Mouse (Mus musculus) midbrain, embryonic 10.5 days (tissue): Measurements from ENCODE around the gene Ripply2. TPM values are rescaled to one million over a fixed set of nuclear protein-coding genes. Genes with fewer than 3 reads are reported as not detected.

ENCODE experiments used
- DNase-seq: peaks from one replicate; pipeline ENCODE4 v3.0.0-alpha.2; 2017; ENCODE audit warnings: low spot score
- H3K27ac ChIP-seq: fragments of 300-500 bp; sonication (generic); replicated peaks from 2 replicates; pipeline ENCODE4 v1.5.1; 2016; ENCODE audit warnings: mild to moderate bottlenecking
- H3K27me3 ChIP-seq: fragments of 300-500 bp; sonication (generic); 2 replicates; pipeline ENCODE4 v1.6.1; 2016; ENCODE audit warnings: low read depth, mild to moderate bottlenecking; ENCODE audit not compliant: poor library complexity, severe bottlenecking
- H3K36me3 ChIP-seq: fragments of 300-500 bp; sonication (generic); 2 replicates; pipeline ENCODE4 v1.6.1; 2016; ENCODE audit warnings: mild to moderate bottlenecking, moderate library complexity
- H3K4me1 ChIP-seq: fragments of 300-500 bp; sonication (generic); 2 replicates; pipeline ENCODE4 v1.6.1; 2016
- H3K4me3 ChIP-seq: fragments of 300-500 bp; sonication (generic); 2 replicates; pipeline ENCODE4 v1.5.1; 2016; ENCODE audit warnings: mild to moderate bottlenecking, moderate library complexity
- H3K9me3 ChIP-seq: fragments of 300-500 bp; sonication (generic); replicated peaks from 2 replicates; pipeline ENCODE4 v1.6.1; 2016; ENCODE audit warnings: mild to moderate bottlenecking
- WGBS: fragments of 180-500 bp; shearing (Covaris S2); methylation state at CpG from one replicate; pipeline ENCODE4 v1.1.7; 2016; 5-methylcytosine and 5-hydroxymethylcytosine counted together
- polyA plus RNA-seq: library from polyadenylated mRNA; unstranded; fragments of >200 nt; fragmentation: Nextera tagmentation; extraction: Ambion mirVana; gene quantifications from 2 replicates; pipeline ENCODE4 v1.2.1, GENCODE M21; 2016

Gene Ripply2
- polyA plus RNA-seq, 1 experiment from 2014 or later = 0.52 TPM

DNA sequence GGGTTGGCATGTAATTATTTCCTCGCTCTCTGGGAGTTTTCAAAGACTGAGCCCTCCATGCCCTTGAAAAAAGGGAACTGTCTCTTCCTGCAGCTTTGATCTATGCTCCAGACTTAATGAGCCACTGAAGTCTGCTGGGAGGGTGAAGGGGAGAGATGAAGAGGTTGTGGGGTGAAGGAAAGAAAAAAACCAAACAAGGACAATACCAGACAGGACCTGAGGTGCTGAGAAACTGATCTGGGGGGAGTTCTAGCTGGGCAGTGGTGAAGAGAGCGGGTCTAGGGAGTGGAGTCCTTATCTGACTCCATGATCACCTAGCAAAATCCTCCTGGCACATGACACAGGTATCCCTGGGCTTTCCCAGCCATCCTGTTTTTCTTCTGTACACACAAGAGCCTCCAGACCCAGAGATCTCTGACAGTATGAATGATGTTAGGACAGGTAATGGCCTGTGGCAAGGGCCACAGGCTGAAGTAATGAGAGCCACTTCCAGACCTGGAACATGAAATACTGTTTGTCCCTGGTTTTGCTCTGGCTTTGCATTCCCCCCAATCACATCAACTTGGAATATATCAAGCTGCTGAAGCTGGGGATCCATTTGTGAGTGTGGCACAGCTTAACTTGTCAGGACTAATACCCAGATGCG lies 18.2 kb upstream of the Ripply2 start:
- WGBS = 81% methylated on average over 3 of the region's 3 CpGs
- no peak for DNase-seq
- H3K36me3 ChIP-seq = no peaks in the 10 kb centered on the region
- no peak overlapping the region for H3K4me3 ChIP-seq
- no peaks in the 10 kb centered on the region for H3K4me1 ChIP-seq
- no peak overlapping the region for H3K27ac ChIP-seq
- H3K9me3 ChIP-seq = no peaks in the 10 kb centered on the region
- no peaks in the 10 kb centered on the region for H3K27me3 ChIP-seq

DNA sequence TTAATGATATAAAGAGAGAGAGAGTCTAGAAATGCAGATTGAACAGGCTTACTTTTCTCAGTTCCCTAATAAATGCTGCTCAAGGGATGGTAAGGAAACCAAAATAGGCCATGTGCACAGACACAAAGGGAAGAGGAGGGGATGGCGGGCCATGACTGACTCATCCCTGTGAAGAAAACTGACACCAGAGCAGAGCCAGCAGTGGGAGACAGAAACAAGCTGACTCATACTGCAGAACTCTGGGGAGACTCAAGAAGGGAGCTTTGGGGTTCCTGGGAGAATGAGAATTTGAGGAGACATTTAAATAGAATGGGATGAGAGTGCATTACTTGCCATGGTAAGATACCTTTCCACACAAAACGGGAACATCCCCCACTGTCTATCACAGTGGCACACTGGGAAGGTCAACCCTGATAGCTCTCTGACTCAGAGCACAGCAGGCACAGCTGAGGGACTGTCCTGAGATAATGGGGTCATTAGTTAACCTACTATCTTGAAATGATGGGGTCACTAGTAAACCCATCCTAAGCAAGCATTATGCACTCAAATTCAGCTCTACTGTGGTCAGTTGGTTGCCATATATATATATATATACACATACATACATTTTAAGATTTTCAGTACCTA lies 15.3 kb upstream of the Ripply2 start:
- Histone ChIP-seq H3K9me3 (no peaks in the 10 kb centered on the region), H3K4me1 (no peaks in the 10 kb centered on the region), H3K4me3 (no peak overlapping the region), H3K27ac (no peak overlapping the region), H3K27me3 (no peaks in the 10 kb centered on the region), H3K36me3 (no peaks in the 10 kb centered on the region)
- 66% methylated on average over 2 of the region's 2 CpGs for WGBS
- DNase-seq = no peak

DNA sequence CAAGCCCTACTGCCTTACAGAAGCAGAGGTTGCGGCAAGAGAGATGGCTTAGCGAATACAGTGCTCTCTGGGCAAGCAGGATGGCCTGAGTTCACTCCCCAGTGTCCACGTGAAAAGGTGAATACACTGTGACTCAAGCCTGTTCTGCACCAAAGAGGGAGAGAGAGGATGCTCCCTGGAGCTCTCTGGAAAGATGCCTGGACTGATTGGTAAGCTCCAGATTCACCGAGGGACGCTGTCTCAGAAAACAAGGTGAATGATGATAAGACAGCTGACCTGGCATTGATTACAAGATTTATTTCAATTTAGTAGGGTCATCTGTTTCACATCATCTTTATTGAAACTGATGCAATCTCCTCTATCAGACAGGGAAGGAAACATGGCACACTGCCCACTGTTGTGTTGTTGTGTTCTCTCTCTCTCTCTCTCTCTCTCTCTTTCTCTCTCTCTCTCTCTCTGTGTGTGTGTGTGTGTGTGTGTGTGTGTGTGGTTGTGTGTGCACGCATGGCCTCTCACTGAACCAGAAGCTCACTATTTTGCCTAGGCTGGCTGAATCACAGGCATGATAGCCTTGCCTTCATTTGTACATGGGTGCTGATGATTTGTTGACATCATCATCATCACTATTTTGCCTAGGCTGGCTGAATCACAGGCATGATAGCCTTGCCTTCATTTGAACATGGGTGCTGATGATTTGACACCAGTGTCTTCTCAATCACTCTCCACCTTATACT lies 10.5 kb upstream of the Ripply2 start:
- 77% methylated on average over 6 of the region's 6 CpGs for WGBS
- Histone ChIP-seq H3K4me1 (no peaks in the 10 kb centered on the region), H3K9me3 (no peaks in the 10 kb centered on the region), H3K36me3 (no peaks in the 10 kb centered on the region), H3K27ac (no peak overlapping the region), H3K27me3 (no peaks in the 10 kb centered on the region), H3K4me3 (no peak overlapping the region)
- no peak for DNase-seq

DNA sequence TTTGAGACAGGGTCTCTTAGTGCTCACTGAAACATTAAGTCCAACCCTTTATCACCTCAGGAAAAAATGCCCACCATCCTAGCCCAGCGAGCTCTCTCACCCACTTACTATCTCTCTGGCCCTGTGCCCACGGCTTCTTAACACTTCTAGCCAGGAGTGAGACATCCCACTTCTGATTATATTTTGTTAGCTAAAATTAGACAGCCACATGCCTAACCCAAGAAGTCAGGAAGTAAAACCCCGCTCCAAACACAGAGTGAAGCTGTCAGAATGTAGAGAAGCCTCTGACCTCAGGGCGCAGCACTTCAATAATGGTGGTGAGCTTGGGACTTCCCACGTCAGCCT lies 9.9 kb upstream of the Ripply2 start:
- H3K9me3 ChIP-seq = no peaks in the 10 kb centered on the region
- no peaks in the 10 kb centered on the region for H3K36me3 ChIP-seq
- no peaks in the 10 kb centered on the region for H3K27me3 ChIP-seq
- no peak for DNase-seq
- H3K27ac ChIP-seq = no peak overlapping the region
- H3K4me1 ChIP-seq = no peaks in the 10 kb centered on the region
- H3K4me3 ChIP-seq = no peak overlapping the region
- WGBS = 77% methylated on average over 5 of the region's 5 CpGs

DNA sequence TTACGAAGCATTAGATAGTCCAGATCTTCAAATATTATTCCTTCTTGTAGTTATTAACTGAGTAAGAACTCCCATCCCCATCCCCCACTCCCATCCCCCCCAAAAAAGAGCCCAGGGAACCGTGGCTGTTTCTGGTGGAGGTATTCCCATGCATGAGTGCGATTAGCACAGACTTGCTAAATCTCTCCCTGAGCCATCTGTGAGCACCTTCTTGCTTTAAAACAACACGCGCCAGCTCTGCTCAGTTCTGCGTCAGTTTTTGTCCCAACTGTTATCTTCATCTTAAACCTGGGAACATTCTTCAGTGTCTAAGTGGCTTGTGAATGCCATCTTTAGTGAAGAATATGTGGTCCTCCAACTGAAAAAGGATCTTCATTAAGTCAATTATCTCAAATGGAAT lies 6.8 kb upstream of the Ripply2 start:
- 86% methylated on average over 6 of the region's 6 CpGs for WGBS
- no peak for DNase-seq
- Histone ChIP-seq H3K9me3 (no peaks in the 10 kb centered on the region), H3K36me3 (no peaks in the 10 kb centered on the region), H3K27ac (no peak overlapping the region), H3K27me3 (peaks cover 6% of the 10 kb centered on the region), H3K4me1 (no peaks in the 10 kb centered on the region), H3K4me3 (no peak overlapping the region)

DNA sequence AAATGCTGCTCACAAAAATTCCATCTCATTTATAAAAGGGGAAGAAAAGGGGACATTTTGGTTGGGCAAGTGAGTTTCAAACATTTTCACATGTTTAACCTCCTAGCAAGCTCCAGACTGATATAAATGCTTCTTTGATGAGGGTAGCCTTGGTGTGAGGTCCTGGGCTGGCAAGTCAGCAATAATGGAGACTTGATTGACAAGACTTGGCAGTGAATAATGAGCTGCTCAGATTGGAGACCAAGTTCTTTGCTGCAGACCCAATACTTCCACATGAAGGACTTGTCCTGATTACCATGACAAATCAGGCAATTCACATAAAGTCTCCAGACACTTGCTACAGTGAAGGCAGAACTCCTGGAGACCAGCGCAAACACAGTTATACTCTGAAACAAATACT lies 6.4 kb upstream of the Ripply2 start:
- WGBS = 77% methylated on average over 1 of the region's 1 CpGs
- no peaks in the 10 kb centered on the region for H3K36me3 ChIP-seq
- no peak overlapping the region for H3K27ac ChIP-seq
- DNase-seq = no peak
- no peaks in the 10 kb centered on the region for H3K9me3 ChIP-seq
- no peaks in the 10 kb centered on the region for H3K4me1 ChIP-seq
- H3K27me3 ChIP-seq = peaks cover 10% of the 10 kb centered on the region
- no peak overlapping the region for H3K4me3 ChIP-seq

DNA sequence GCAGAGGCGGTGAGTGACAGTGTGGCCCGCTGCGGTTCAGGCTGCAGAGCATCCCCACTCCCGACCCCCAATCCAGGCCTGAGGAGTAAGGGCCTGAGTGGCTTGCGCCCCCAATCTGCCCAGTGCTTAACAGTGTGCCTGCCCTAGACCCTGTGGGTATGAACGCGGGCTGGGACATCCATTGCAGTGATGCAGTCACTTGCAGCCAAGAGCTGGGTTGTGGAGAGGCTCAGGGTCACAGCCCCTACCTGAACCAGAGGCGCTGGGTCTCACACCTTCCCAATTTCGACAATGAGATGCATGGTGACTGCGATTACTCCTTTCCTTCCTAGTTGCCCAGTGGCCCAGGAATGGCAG lies 579 bp downstream of the Ripply2 start:
- no peaks in the 10 kb centered on the region for H3K9me3 ChIP-seq
- peak overlapping the region; percentile 78 for H3K27ac ChIP-seq
- peaks cover 53% of the 10 kb centered on the region for H3K27me3 ChIP-seq
- no peaks in the 10 kb centered on the region for H3K36me3 ChIP-seq
- peaks cover 11% of the 10 kb centered on the region for H3K4me1 ChIP-seq
- DNase-seq = peak; percentile 35
- WGBS = 6% methylated on average over 10 of the region's 10 CpGs
- peak overlapping the region; percentile 64 for H3K4me3 ChIP-seq

DNA sequence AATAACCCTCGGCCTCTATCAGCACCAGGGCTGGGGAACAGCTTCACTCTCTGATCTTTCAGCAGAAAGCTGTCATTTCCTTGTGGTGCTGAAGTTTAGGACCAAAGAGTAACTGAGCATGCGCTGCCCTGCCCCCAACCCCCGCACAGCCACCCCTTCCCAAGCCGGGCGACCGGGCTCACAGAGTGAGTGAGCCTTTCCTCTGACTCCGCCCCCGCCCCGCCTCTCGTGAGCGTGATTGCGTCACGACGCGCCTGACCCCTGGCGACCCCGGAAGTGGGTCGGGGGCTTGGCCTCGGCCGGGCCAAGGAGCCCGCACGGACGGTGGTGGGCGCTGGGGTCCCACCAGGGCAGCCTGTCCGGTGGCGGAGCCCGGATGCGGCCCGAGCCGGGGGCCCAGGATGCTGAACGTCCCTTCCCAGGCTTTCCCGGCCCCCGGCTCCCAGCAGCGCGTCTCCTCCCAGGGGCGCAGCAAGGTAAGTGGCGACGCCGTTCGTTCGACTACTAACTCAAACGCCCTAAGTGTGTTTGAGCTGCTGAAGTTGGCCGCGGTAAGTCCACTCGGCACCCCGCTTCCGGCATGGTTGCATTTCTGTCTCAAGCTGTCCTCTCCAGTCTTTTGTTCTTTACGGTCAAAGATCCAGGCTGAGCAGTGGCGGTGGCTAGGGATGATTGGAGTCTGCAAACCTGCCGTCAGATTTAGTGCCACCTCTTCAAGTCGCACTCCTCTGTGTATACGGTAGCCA lies 6.6 kb downstream of the Ripply2 start, which contains the start of gene Cyb5r4:
TSS of gene Cyb5r4 (plus strand) at position 237 of the 746 bp plus-strand sequence.
- DNase-seq = peak; percentile 98
- peaks cover 12% of the 10 kb centered on the region for H3K27me3 ChIP-seq
- peak within 1 kb of the TSS; percentile 85 for H3K27ac ChIP-seq
- peaks cover 21% of the 10 kb centered on the region for H3K4me1 ChIP-seq
- peak within 1 kb of the TSS; percentile 76 for H3K4me3 ChIP-seq
- H3K36me3 ChIP-seq = no peaks in the 10 kb centered on the region
- WGBS = under 1% methylated on average over 52 of the region's 52 CpGs
- no peaks in the 10 kb centered on the region for H3K9me3 ChIP-seq

DNA sequence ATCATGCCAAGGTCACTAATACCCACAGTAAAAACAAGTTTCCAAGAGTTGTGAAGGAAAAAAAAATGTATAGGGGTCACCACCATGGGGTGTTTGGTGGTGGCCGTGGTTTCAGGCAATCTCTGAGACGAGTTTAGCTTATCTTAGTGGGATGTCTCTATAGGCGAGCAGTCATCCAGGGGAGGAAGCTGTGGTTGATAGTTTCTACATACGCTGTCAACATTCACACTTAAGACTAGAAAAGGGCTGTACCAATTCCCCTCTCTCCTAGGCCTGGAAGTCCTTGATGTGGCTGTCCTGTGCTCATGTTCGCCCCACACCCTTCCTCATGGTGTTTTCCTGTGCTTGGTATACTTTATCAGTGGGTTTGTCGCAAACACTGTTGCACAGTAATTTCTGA lies 10.4 kb downstream of the Ripply2 start:
- DNase-seq = no peak
- no peak overlapping the region for H3K27ac ChIP-seq
- no peaks in the 10 kb centered on the region for H3K27me3 ChIP-seq
- no peaks in the 10 kb centered on the region for H3K9me3 ChIP-seq
- 86% methylated on average over 6 of the region's 6 CpGs for WGBS
- no peak overlapping the region for H3K4me3 ChIP-seq
- H3K36me3 ChIP-seq = 0 out of 2 replicates have a peak, but pooled peaks cover 8% of the 10 kb centered on the region
- peaks cover 21% of the 10 kb centered on the region for H3K4me1 ChIP-seq

DNA sequence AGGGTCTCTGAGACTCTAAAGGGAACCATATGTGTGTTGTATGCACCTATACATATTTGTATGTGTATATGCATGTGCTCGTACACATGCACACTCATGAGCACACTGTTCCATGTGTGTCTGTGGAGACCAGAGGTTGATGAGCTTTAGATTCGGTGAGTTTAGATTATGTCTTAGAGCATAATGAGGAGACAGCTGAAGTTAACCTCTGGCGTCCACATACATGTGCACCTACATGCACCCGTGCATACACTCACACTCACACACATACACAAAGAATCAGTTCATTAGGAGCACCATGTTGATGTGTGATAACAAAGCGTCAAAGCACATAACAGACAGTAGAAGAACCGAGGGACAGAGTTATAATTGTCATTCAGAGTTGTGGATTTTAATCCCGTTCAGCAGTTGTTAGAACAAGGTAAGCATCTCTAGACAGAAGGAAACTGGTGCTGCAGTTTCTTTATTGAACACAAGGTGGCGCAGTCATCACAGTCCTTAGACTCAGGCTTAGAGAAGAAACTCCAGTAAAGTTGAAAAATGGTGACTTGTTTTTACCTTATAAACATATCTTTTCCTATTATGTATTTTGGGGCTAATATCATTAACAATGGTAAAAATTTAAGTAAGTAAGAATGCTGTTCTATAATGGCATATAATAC lies 12.2 kb downstream of the Ripply2 start:
- peak; percentile 57 for DNase-seq
- Histone ChIP-seq H3K36me3 (peaks cover 8% of the 10 kb centered on the region; the same call in 1 of the 2 replicates), H3K9me3 (no peaks in the 10 kb centered on the region), H3K4me1 (peaks cover 10% of the 10 kb centered on the region), H3K27me3 (no peaks in the 10 kb centered on the region), H3K27ac (no peak overlapping the region), H3K4me3 (no peak overlapping the region)
- 46% methylated on average over 8 of the region's 8 CpGs for WGBS

DNA sequence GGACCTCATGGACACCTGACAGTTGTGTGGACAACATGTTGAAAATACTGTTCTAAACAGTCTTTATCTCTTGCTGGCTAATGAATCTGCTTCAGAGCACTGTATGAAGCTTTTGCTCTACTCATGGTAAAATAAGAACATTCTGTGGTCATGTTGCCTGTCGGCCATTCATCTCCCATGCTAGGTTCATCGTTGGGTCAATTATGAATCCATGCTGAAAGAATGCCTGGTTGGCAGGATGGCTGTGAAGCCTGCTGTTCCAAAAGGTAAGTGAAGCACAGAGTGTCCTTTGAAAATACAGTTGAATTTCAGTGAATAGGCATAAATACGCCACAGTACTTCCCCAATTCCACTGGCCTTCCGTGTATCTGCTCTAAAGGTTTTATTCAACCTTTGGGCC lies 16.9 kb downstream of the Ripply2 start:
- DNase-seq = no peak
- Histone ChIP-seq H3K27ac (no peak overlapping the region), H3K4me3 (no peak overlapping the region), H3K9me3 (no peaks in the 10 kb centered on the region), H3K36me3 (peaks cover 26% of the 10 kb centered on the region), H3K4me1 (no peaks in the 10 kb centered on the region), H3K27me3 (no peaks in the 10 kb centered on the region)
- 91% methylated on average over 4 of the region's 4 CpGs for WGBS

DNA sequence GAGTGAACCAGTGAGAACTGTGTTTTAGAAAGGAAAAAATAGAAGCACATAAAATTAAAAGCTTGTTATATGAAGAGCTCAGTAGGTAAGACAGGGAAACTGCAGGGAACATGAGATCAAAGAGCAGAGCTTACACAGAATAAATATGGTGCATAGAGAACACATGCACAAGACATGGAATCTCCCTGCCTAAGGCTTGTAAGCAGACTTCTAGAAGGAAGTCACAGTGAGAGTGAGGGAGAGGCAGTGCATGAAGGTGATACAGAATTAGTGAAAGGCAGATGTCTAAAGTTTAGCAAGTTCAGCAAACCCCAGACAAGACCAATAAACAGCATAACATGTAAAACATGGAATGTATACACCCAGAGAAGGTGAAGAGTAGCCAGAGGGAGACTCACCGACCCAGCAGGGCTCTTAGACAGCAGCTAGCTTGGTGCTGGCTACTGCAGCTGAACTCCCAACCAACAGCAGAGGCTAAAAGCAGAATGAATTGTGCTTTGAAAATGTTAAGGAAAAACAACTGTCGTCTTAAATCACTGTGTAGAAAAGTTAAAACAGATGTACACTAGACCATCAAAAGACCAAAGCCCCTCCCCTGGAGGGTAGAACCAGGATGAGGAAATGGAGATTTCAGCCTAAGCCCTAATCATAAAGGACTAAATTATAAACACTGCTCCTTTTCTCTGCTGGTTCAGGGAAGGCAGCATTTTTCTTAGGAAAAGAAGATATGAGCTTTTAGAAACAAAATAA lies 19.7 kb downstream of the Ripply2 start:
- Histone ChIP-seq H3K4me1 (no peaks in the 10 kb centered on the region), H3K27ac (no peak overlapping the region), H3K36me3 (peaks cover 18% of the 10 kb centered on the region), H3K9me3 (no peaks in the 10 kb centered on the region), H3K27me3 (no peaks in the 10 kb centered on the region), H3K4me3 (no peak overlapping the region)
- 77% methylated on average over 2 of the region's 2 CpGs for WGBS
- DNase-seq = no peak
